Mouse (Mus musculus) spleen, adult 2 months (tissue): ENCODE measurements around the gene Gm21954. TPM values are rescaled to one million over a fixed set of nuclear protein-coding genes. Genes with fewer than 3 reads are reported as not detected.

ENCODE experiments used
- DNase-seq, 2 experiments: peaks; one replicate each; pipeline versions ENCODE4 v3.0.0 to v3.0.0-alpha.2; 2012 to 2021; ENCODE audit warnings: low spot score in 2 of 2, low read depth in 1 of 2
- H3K27ac ChIP-seq: fragments of 200-500 bp; 2 replicates; pipeline ENCODE4 v1.5.1; 2012; ENCODE audit warnings: low read length, inconsistent platforms; ENCODE audit not compliant: insufficient read depth
- H3K27me3 ChIP-seq: fragments of 200-500 bp; 2 replicates; pipeline ENCODE4 v1.6.1; 2012; ENCODE audit warnings: mild to moderate bottlenecking, moderate library complexity, low read length, inconsistent platforms; ENCODE audit not compliant: control insufficient read depth, insufficient read depth
- H3K36me3 ChIP-seq: fragments of 200-500 bp; 2 replicates; pipeline ENCODE4 v1.6.1; 2012; ENCODE audit warnings: mild to moderate bottlenecking, low read length, inconsistent platforms; ENCODE audit not compliant: control insufficient read depth, insufficient read depth
- H3K4me1 ChIP-seq: fragments of 200-500 bp; 2 replicates; pipeline ENCODE4 v1.6.1; 2011; ENCODE audit warnings: inconsistent platforms; ENCODE audit not compliant: control insufficient read depth, insufficient read depth, insufficient read length
- H3K4me3 ChIP-seq: fragments of 200-500 bp; 2 replicates; pipeline ENCODE4 v1.5.1; 2011; ENCODE audit warnings: mild to moderate bottlenecking, inconsistent platforms; ENCODE audit not compliant: insufficient read depth, insufficient read length; ENCODE audit errors: extremely low read depth
- CTCF ChIP-seq: fragments of 200-500 bp; IDR thresholded peaks from 2 replicates; pipeline ENCODE4 v1.5.1; 2011; ENCODE audit warnings: mild to moderate bottlenecking, inconsistent platforms; ENCODE audit not compliant: insufficient read depth, insufficient read length, insufficient replicate concordance; ENCODE audit errors: extremely low read depth
- POLR2A ChIP-seq: fragments of 200-500 bp; IDR thresholded peaks from 2 replicates; pipeline ENCODE4 v1.6.1; 2011; ENCODE audit warnings: low read depth, low read length, inconsistent platforms
- WGBS: fragments of 180-500 bp; shearing (Covaris S2); methylation state at CpG from one replicate; pipeline ENCODE4 v1.1.7; 2018; 5-methylcytosine and 5-hydroxymethylcytosine counted together
- polyA plus RNA-seq: library from polyadenylated mRNA; depleted of rRNA; stranded (reverse); fragments of >200 nt; gene quantifications from 2 replicates; pipeline ENCODE4 v1.2.3, GENCODE M21; 2012

The Gm21954 gene
- polyA plus RNA-seq, 1 experiment = not detected

GRCm38 (mm10) chr3:55489231-55489990 lies 17.4 kb upstream of the Gm21954 start:
- Histone ChIP-seq H3K27ac (no peak overlapping the region), H3K4me1 (no peaks in the 10 kb centered on the region), H3K36me3 (no peaks in the 10 kb centered on the region), H3K27me3 (no peaks in the 10 kb centered on the region), H3K4me3 (no peak overlapping the region)
- 81% methylated on average over 12 of the region's 12 CpGs for WGBS
- TF ChIP-seq CTCF (no peak), POLR2A (no peak)
- no peak for DNase-seq

DNA sequence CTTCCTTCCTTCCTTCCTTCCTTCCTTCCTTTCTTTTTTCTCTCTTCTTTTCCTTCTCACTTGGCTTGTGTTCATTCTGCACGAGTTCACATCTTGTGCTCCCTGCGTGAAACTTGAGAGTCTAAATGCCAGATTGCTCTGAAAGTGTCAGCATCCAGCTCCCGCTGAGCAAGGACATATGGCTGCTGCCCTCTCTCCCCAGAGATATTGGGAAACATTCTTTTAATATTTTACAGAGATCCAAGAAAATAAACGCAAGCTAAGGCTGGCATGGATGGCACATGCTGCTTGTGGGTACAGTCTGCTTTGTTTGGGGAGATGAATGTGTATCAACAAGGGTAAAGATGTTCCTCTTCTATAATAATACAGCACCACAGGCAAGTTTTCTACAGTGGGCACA lies 11.3 kb upstream of the Gm21954 start:
- Histone ChIP-seq H3K4me1 (no peaks in the 10 kb centered on the region), H3K4me3 (no peak overlapping the region), H3K36me3 (no peaks in the 10 kb centered on the region), H3K27ac (no peak overlapping the region), H3K27me3 (no peaks in the 10 kb centered on the region)
- 79% methylated on average over 4 of the region's 4 CpGs for WGBS
- no peak for DNase-seq
- no peak for TF ChIP-seq CTCF
- no peak for TF ChIP-seq POLR2A

GRCm38 (mm10) chr3:55481140-55481539 lies 9.1 kb upstream of the Gm21954 start:
- no peak for TF ChIP-seq CTCF
- TF ChIP-seq POLR2A = no peak
- no peaks in the 10 kb centered on the region for H3K4me1 ChIP-seq
- H3K27me3 ChIP-seq = no peaks in the 10 kb centered on the region
- no peak overlapping the region for H3K27ac ChIP-seq
- WGBS = 43% methylated on average over 1 of the region's 1 CpGs
- H3K4me3 ChIP-seq = no peak overlapping the region
- DNase-seq = no peak
- no peaks in the 10 kb centered on the region for H3K36me3 ChIP-seq

DNA sequence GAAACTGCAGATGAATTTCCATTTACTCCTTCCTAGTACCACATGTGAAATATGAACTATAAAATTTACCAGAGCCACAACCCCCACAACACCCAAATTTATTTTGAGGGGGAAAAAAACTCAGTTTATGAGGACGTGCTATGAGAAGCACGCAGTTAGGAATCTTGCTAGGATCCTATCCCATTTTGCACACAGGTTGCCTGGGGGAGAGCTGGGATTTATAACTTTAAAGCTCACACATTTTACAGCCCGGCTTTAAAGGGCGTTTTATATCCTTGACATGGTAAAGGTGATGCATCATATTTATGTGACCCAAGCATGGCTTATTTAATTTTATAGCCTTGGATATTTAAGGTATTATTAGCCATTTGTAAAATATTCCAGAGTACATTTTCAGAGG lies 7.3 kb upstream of the Gm21954 start:
- Histone ChIP-seq H3K36me3 (no peaks in the 10 kb centered on the region), H3K4me3 (no peak overlapping the region), H3K4me1 (no peaks in the 10 kb centered on the region), H3K27ac (no peak overlapping the region), H3K27me3 (no peaks in the 10 kb centered on the region)
- DNase-seq = no peak
- no peak for TF ChIP-seq POLR2A
- no peak for TF ChIP-seq CTCF
- 93% methylated on average over 4 of the region's 4 CpGs for WGBS

- WGBS = 89% methylated on average over 7 of the region's 7 CpGs
- no peaks in the 10 kb centered on the region for H3K4me1 ChIP-seq
- DNase-seq = no peak
- H3K27me3 ChIP-seq = no peaks in the 10 kb centered on the region
- H3K4me3 ChIP-seq = no peak overlapping the region
- no peak for TF ChIP-seq CTCF
- TF ChIP-seq POLR2A = no peak
- H3K36me3 ChIP-seq = no peaks in the 10 kb centered on the region
- H3K27ac ChIP-seq = no peak overlapping the region
These were observed 4.7 kb upstream of the Gm21954 start for GRCm38 (mm10) chr3:55476694-55477093.

GRCm38 (mm10) chr3:55473146-55473545 lies 1.1 kb upstream of the Gm21954 start:
- Histone ChIP-seq H3K27me3 (no peaks in the 10 kb centered on the region), H3K4me1 (no peaks in the 10 kb centered on the region), H3K4me3 (no peak overlapping the region), H3K27ac (no peak overlapping the region), H3K36me3 (no peaks in the 10 kb centered on the region)
- TF ChIP-seq CTCF (no peak), POLR2A (no peak)
- no peak for DNase-seq
- WGBS = 76% methylated on average over 6 of the region's 6 CpGs

DNA sequence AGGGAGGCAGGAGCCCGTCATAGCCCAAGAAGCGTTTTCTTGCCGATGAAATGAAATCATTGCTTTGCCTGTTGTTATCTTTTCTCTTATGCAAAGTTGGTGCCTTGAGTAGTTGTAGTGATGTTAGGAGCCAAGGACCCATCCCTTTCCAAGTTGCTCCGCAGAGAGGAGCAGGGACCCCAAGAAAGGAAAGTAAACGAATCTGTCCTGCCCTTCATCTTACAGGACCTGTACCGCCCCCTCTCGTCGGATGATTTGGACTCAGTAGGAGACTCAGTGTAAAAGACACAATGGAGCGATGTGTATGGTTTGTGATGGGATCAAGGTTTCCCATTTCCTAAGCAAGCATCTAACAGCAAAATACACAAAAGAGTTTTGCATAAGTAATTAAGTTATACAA lies 5.7 kb downstream of the Gm21954 start:
- no peaks in the 10 kb centered on the region for H3K36me3 ChIP-seq
- no peak for TF ChIP-seq POLR2A
- no peak for TF ChIP-seq CTCF
- WGBS = 90% methylated on average over 9 of the region's 9 CpGs
- no peaks in the 10 kb centered on the region for H3K4me1 ChIP-seq
- no peaks in the 10 kb centered on the region for H3K27me3 ChIP-seq
- DNase-seq = no peak
- H3K27ac ChIP-seq = no peak overlapping the region
- no peak overlapping the region for H3K4me3 ChIP-seq
